Mouse (Mus musculus): ENCODE measurements around the gene Slc22a2. TPM values are rescaled to one million over a fixed set of nuclear protein-coding genes. Genes with fewer than 3 reads are reported as not detected.

The Slc22a2 gene
- polyA plus RNA-seq (2014; fragmentation: Illumina TruSeq; extraction: RNeasy Lipid Tissue Mini Kit (QIAGEN cat#74804); ENCODE audit: low read depth, low replicate concordance), result not detected

GRCm38 (mm10) chr17:12583991-12584390, at the start of gene Slc22a2:
TSS of gene Slc22a2 (plus strand) at chr17:12584132.

GRCm38 (mm10) chr17:12675646-12676045, 91.7 kb downstream of the Slc22a2 start, which contains the start of gene Slc22a1:
TSS of gene Slc22a1 (minus strand) at chr17:12675829.

Other genes starting within 250 kb of the Slc22a2 start
- 989 TPM for gene Plg, start 205.5 kb upstream of the Slc22a2 start, polyA plus RNA-seq (2014; fragmentation: Illumina TruSeq; extraction: RNeasy Lipid Tissue Mini Kit (QIAGEN cat#74804); ENCODE audit: low read depth, low replicate concordance)
- gene Slc22a3, start 76.4 kb upstream of the Slc22a2 start, polyA plus RNA-seq (2014; fragmentation: Illumina TruSeq; extraction: RNeasy Lipid Tissue Mini Kit (QIAGEN cat#74804); ENCODE audit: low read depth, low replicate concordance), result 3.2 TPM
- gene Slc22a1, start 91.7 kb downstream of the Slc22a2 start, polyA plus RNA-seq (2014; fragmentation: Illumina TruSeq; extraction: RNeasy Lipid Tissue Mini Kit (QIAGEN cat#74804); ENCODE audit: low read depth, low replicate concordance), result 160 TPM
- gene Igf2r, start 185.5 kb downstream of the Slc22a2 start, polyA plus RNA-seq (2014; fragmentation: Illumina TruSeq; extraction: RNeasy Lipid Tissue Mini Kit (QIAGEN cat#74804); ENCODE audit: low read depth, low replicate concordance), result 3.4 TPM

Measured in liver, adult 10 weeks (tissue).